Mouse (Mus musculus) hindbrain, embryonic 10.5 days (tissue): ENCODE measurements around the gene Fkbp1a. TPM values are rescaled to one million over a fixed set of nuclear protein-coding genes. Genes with fewer than 3 reads are reported as not detected.

Experiments
- DNase-seq: peaks from one replicate; pipeline ENCODE4 v3.0.0-alpha.2; 2017; ENCODE audit warnings: low spot score
- H3K27ac ChIP-seq: fragments of 300-500 bp; sonication (generic); 2 replicates; pipeline ENCODE4 v1.5.1; 2016; ENCODE audit warnings: mild to moderate bottlenecking, moderate library complexity
- H3K27me3 ChIP-seq: fragments of 300-500 bp; sonication (generic); 2 replicates; pipeline ENCODE4 v1.6.1; 2016; ENCODE audit warnings: mild to moderate bottlenecking; ENCODE audit not compliant: poor library complexity, insufficient read depth, severe bottlenecking
- H3K36me3 ChIP-seq: fragments of 300-500 bp; sonication (generic); 2 replicates; pipeline ENCODE4 v1.6.1; 2016; ENCODE audit warnings: mild to moderate bottlenecking, moderate library complexity
- H3K4me1 ChIP-seq: fragments of 300-500 bp; sonication (generic); replicated peaks from 2 replicates; pipeline ENCODE4 v1.6.1; 2016; ENCODE audit warnings: mild to moderate bottlenecking
- H3K4me3 ChIP-seq: fragments of 300-500 bp; sonication (generic); 2 replicates; pipeline ENCODE4 v1.5.1; 2016; ENCODE audit warnings: mild to moderate bottlenecking, moderate library complexity
- H3K9me3 ChIP-seq: fragments of 300-500 bp; sonication (generic); 2 replicates; pipeline ENCODE4 v1.6.1; 2016; ENCODE audit warnings: mild to moderate bottlenecking, moderate library complexity
- WGBS: fragments of 180-500 bp; shearing (Covaris S2); methylation state at CpG from one replicate; pipeline ENCODE4 v1.1.7; 2016; 5-methylcytosine and 5-hydroxymethylcytosine counted together
- polyA plus RNA-seq: library from polyadenylated mRNA; unstranded; fragments of >200 nt; fragmentation: Nextera tagmentation; extraction: Ambion mirVana; gene quantifications from 2 replicates; pipeline ENCODE4 v1.2.1, GENCODE M21; 2016

The Fkbp1a gene
- 600 and 645 TPM in 2 replicates for polyA plus RNA-seq

- peak within 1 kb of the TSS; percentile 99 for H3K4me3 ChIP-seq
- peak within 1 kb of the TSS; percentile 97 for H3K27ac ChIP-seq
- DNase-seq: peak; percentile 97
- H3K27me3 ChIP-seq: no peaks in the 10 kb centered on the region
- no peaks in the 10 kb centered on the region for H3K9me3 ChIP-seq
- H3K4me1 ChIP-seq: peaks cover 33% of the 10 kb centered on the region
- peaks cover 35% of the 10 kb centered on the region for H3K36me3 ChIP-seq
- under 1% methylated on average over 93 of the region's 93 CpGs for WGBS
These were observed at the start of gene Fkbp1a for GRCm38 (mm10) chr2:151542323-151543062. Gene Fkbp1a (plus strand): TSS chr2:151542483.

DNA sequence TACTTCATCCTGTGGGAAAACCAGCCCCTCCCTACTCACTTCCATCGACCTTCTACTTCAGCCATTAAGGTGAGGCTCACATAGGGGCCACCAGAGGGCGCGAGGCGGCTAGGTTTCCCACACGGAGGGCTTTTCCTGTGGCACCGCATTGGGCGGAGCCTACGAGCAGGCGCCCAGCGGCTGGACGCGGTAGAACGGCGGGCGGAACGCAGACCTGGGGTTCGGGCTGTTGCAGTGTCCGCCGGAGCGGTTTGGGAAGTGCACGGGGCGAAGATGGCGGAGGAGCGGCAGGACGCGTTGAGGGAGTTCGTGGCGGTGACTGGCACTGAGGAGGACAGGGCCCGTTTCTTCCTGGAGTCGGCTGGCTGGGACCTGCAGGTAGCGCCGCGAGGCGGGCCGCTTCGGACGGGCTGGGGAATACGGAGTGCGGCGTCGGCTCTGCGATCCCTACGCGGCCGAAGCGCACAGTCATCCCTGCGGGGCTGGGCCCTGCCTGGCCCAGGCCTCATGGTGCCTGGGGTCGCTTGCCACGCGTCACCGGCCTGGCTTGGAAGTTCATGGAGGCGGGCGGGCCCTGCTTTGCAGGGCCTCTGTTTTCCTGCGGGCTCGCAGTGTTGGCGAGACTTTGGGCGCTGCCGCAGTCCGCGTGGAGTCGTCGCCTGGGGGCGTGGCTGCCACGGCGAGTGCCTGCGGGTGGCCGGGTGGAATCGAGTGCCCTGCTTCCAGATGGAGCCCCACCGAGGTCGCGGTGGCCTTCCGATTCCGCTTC, 48.1 kb upstream of the Fkbp1a start, which contains the start of gene Nsfl1c:
Gene Nsfl1c (plus strand): TSS at position 148 of the 769 bp plus-strand sequence.
- WGBS: under 1% methylated on average over 73 of the region's 73 CpGs
- Histone ChIP-seq H3K4me3 (peak within 1 kb of the TSS; percentile 85), H3K36me3 (peaks cover 29% of the 10 kb centered on the region), H3K4me1 (peaks cover 11% of the 10 kb centered on the region), H3K27ac (peak within 1 kb of the TSS; percentile 93), H3K27me3 (no peaks in the 10 kb centered on the region), H3K9me3 (no peaks in the 10 kb centered on the region)
- peak; percentile 94 for DNase-seq

- Histone ChIP-seq H3K4me3 (no peak overlapping the region), H3K27me3 (no peaks in the 10 kb centered on the region), H3K27ac (no peak overlapping the region), H3K36me3 (peaks cover 70% of the 10 kb centered on the region), H3K9me3 (no peaks in the 10 kb centered on the region), H3K4me1 (peaks cover 11% of the 10 kb centered on the region)
- WGBS: 56% methylated on average over 3 of the region's 3 CpGs
- DNase-seq: no peak
These were observed 43.9 kb upstream of the Fkbp1a start for GRCm38 (mm10) chr2:151498358-151498757.

DNA sequence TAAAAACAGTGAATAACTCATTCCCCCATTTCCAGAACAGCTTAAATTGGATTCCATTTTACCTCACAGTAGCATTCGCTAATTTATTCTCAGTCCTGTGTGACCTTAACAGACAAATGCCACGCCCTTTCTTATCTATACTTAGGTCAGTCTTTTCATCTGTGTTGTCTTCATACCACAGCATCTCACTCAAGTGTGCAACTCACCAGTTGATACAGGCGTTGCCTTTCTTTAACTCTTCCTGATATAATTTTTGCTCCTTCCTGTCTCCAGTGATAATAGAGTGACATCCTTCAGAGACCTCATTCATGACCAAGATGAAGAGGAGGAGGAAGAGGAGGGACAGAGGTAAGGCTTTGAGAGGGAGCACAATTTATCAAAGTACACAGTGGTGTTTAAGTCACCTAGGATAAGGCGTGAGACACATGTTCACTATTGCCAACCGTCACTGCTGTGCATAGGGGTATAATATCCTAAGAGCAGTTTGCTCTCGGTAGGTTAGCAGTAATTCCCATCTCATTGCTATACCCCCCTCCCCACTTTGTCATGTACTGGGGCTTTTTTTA, 41.8 kb upstream of the Fkbp1a start:
- Histone ChIP-seq H3K9me3 (no peaks in the 10 kb centered on the region), H3K4me1 (peaks cover 2% of the 10 kb centered on the region), H3K27me3 (no peaks in the 10 kb centered on the region), H3K36me3 (peaks cover 92% of the 10 kb centered on the region), H3K27ac (no peak overlapping the region), H3K4me3 (no peak overlapping the region)
- no peak for DNase-seq
- 92% methylated on average over 6 of the region's 6 CpGs for WGBS

DNA sequence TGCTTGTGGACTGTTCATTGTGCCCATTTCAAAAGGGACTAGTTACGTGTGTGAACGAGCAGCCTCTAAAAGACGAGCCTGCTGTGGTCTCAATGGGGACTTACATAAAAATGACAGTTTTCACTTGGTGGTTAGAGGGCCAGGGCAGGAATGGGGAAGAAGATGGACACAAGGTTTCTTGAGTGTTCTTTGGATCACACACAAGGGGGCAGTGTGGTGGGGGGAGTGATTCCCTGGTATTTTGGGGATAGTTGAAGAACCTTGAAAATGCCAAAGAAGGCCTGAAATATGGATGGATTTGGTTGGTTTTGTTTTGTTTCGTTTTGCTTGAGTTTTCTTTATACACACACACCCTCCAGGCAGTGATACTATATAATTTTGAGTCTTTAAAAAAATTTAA, 38.1 kb upstream of the Fkbp1a start:
- no peak overlapping the region for H3K27ac ChIP-seq
- 88% methylated on average over 4 of the region's 4 CpGs for WGBS
- no peak overlapping the region for H3K4me3 ChIP-seq
- no peak for DNase-seq
- H3K4me1 ChIP-seq: no peaks in the 10 kb centered on the region
- H3K27me3 ChIP-seq: no peaks in the 10 kb centered on the region
- peaks cover 100% of the 10 kb centered on the region for H3K36me3 ChIP-seq
- no peaks in the 10 kb centered on the region for H3K9me3 ChIP-seq

GRCm38 (mm10) chr2:151512199-151512598, 30.1 kb upstream of the Fkbp1a start:
- no peak overlapping the region for H3K4me3 ChIP-seq
- DNase-seq: no peak
- peaks cover 100% of the 10 kb centered on the region for H3K36me3 ChIP-seq
- H3K4me1 ChIP-seq: no peaks in the 10 kb centered on the region
- no peaks in the 10 kb centered on the region for H3K9me3 ChIP-seq
- no peaks in the 10 kb centered on the region for H3K27me3 ChIP-seq
- no peak overlapping the region for H3K27ac ChIP-seq

DNA sequence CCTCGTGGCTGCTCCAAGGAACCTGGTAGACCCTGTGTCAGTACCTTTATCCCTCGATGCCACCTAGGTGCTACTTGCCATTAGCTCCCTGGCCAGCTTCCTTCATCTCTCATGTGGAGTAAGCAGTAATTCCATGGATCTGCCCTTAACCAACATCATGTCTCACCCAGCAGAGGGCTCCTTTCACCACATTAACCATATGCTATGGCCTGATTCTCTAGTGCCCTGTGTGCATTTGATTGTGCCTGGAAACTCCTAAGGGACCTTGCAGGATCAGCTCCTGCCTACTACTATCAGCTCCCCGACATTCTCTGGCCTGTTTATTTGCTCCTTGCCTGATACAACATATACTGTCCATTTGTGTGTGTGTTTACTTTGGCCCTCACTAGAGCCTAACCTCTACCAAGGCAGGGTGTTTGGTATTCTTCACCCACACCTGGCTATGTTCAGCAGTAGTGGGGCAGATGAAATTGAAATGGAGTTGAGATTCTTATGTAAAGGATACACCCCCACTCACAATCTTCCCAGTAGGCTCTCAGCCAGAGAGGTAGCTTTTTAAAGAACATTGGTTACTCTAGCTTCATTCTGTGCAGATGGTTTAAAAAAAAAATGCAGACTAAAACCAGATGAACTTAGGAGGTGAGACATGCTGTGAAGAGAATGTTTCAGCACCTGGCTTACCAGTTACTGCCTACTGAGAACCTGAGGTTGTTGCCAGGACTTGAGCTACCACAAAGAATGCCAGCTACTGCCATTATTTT, 28.6 kb upstream of the Fkbp1a start:
- DNase-seq: no peak
- no peak overlapping the region for H3K27ac ChIP-seq
- H3K36me3 ChIP-seq: peaks cover 93% of the 10 kb centered on the region
- no peaks in the 10 kb centered on the region for H3K4me1 ChIP-seq
- WGBS: 89% methylated on average over 3 of the region's 3 CpGs
- no peaks in the 10 kb centered on the region for H3K27me3 ChIP-seq
- H3K4me3 ChIP-seq: no peak overlapping the region
- H3K9me3 ChIP-seq: no peaks in the 10 kb centered on the region

GRCm38 (mm10) chr2:151519000-151519399, 23.3 kb upstream of the Fkbp1a start:
- Histone ChIP-seq H3K4me3 (no peak overlapping the region), H3K9me3 (no peaks in the 10 kb centered on the region), H3K36me3 (peaks cover 67% of the 10 kb centered on the region), H3K27me3 (no peaks in the 10 kb centered on the region), H3K4me1 (no peaks in the 10 kb centered on the region), H3K27ac (no peak overlapping the region)
- 88% methylated on average over 2 of the region's 2 CpGs for WGBS
- DNase-seq: no peak

- no peak overlapping the region for H3K27ac ChIP-seq
- no peaks in the 10 kb centered on the region for H3K9me3 ChIP-seq
- 66% methylated on average over 4 of the region's 4 CpGs for WGBS
These were observed 17.8 kb upstream of the Fkbp1a start for GRCm38 (mm10) chr2:151524324-151525041.

DNA sequence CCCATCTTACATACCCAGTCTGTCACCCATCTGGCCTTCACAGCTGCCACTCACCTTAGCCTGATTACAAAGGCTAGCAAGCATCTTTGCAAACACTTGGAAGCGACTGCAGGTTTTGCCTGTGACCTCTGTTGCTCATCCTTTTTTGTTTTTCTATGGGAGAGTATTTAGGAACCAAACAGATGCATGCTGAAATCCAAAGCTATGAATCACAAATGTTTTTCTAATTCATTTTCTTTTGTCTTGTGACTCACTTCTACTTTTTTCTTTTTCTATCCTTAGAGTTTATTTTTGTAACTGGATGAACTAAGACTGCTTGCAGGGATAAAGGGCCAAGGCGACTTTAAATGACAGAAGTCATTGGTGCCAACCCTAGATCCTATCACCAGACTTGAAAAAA, 16.8 kb upstream of the Fkbp1a start:
- Histone ChIP-seq H3K36me3 (peaks cover 12% of the 10 kb centered on the region), H3K27ac (no peak overlapping the region), H3K4me3 (no peak overlapping the region), H3K4me1 (0 out of 2 replicates have a peak, but pooled peaks cover under 1% of the 10 kb centered on the region), H3K9me3 (no peaks in the 10 kb centered on the region), H3K27me3 (no peaks in the 10 kb centered on the region)
- 75% methylated on average over 2 of the region's 2 CpGs for WGBS
- DNase-seq: no peak

More at GRCm38 (mm10) chr2:151524324-151525041, 17.8 kb upstream of the Fkbp1a start:
- H3K36me3 ChIP-seq: peaks cover 22% of the 10 kb centered on the region
- no peaks in the 10 kb centered on the region for H3K27me3 ChIP-seq
- DNase-seq: no peak
- no peaks in the 10 kb centered on the region for H3K4me1 ChIP-seq
- H3K4me3 ChIP-seq: no peak overlapping the region

DNA sequence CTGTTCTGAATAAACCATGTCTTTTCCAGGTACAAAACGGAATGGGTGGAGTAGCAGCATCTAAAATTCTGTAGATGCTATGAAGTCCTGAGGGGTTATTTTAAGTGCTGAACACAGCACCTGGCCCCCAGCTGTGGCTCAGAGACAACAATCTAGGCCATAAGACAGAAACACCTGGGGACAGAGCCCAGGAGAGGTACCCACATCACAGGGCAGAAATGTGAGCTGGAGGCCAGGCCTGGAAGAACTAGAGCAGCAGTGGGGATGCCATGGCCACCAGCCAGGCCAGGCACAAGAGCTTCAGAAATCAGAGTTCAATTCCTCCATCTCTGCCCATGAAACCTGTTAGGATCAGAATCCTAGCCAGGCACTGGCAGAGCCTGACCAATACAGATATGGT, 14.2 kb upstream of the Fkbp1a start:
- WGBS: 81% methylated on average over 1 of the region's 1 CpGs

DNA sequence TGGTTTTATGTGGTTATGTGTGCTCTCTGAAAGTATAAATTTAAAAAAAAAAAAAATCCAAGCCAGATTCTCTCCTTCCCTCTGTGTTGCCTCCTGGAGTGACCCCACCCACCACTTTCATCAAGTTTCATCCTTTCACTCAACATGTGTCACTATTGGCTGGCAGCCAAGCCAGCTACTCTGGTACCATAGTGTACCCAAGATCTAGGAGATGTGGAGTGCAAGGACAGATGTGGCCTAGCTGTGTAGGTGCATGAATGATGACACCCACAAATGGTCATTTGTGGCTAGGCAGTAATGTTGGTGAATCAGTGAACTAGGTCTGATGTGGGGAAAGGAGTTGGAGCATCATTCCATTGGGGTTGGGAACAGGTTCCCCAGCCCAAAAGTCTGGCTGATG, 13.1 kb upstream of the Fkbp1a start:
- Histone ChIP-seq H3K9me3 (no peaks in the 10 kb centered on the region), H3K4me1 (peaks cover 6% of the 10 kb centered on the region; the same call in 1 of the 2 replicates), H3K4me3 (no peak overlapping the region), H3K27me3 (no peaks in the 10 kb centered on the region), H3K27ac (no peak overlapping the region), H3K36me3 (no peaks in the 10 kb centered on the region)
- no peak for DNase-seq

More for the DNA sequence above, 14.2 kb upstream of the Fkbp1a start:
- Histone ChIP-seq H3K4me3 (no peak overlapping the region), H3K9me3 (no peaks in the 10 kb centered on the region), H3K27me3 (no peaks in the 10 kb centered on the region), H3K4me1 (peaks cover 6% of the 10 kb centered on the region; the same call in 1 of the 2 replicates), H3K27ac (no peak overlapping the region), H3K36me3 (no peaks in the 10 kb centered on the region)
- no peak for DNase-seq
